Mouse (Mus musculus) heart, postnatal 4 days (tissue): ENCODE data around the gene Mstn. TPM values are rescaled to one million over a fixed set of nuclear protein-coding genes. Genes with fewer than 3 reads are reported as not detected.

ENCODE experiments used
- DNase-seq: peaks from one replicate; pipeline ENCODE4 v3.0.0; 2021
- total RNA-seq, 2 experiments: library from RNA; stranded (reverse); gene quantifications; 2 replicates each; pipeline ENCODE4 v1.2.3; 2021

The Mstn gene
- under 1 TPM; 0.21 to 0.54 TPM for total RNA-seq

- DNase-seq, result no peak
Observed at GRCm38 (mm10) chr1:53061340-53061739, at the start of gene Mstn. Mstn (plus strand) TSS chr1:53061640.

GRCm38 (mm10) chr1:53014716-53015115, 46.7 kb upstream of the Mstn start:
- DNase-seq, result no peak

GRCm38 (mm10) chr1:53015606-53016005, 45.8 kb upstream of the Mstn start:
- DNase-seq, result no peak

GRCm38 (mm10) chr1:53018746-53019505, 42.5 kb upstream of the Mstn start:
- no peak for DNase-seq

GRCm38 (mm10) chr1:53020079-53020478, 41.4 kb upstream of the Mstn start, which contains the start of gene 1700019D03Rik:
1700019D03Rik (minus strand) TSS chr1:53020179.
- DNase-seq, result no peak

GRCm38 (mm10) chr1:53032550-53032949, 28.9 kb upstream of the Mstn start:
- DNase-seq, result peak; percentile 5

GRCm38 (mm10) chr1:53037443-53037871, 24.0 kb upstream of the Mstn start:
- DNase-seq, result no peak

- no peak for DNase-seq
Observed at GRCm38 (mm10) chr1:53049763-53050427, 11.5 kb upstream of the Mstn start.

GRCm38 (mm10) chr1:53053087-53054022, 8.1 kb upstream of the Mstn start:
- DNase-seq, result peak; percentile 76

GRCm38 (mm10) chr1:53059106-53059505, 2.3 kb upstream of the Mstn start:
- no peak for DNase-seq

GRCm38 (mm10) chr1:53060499-53060898, 941 bp upstream of the Mstn start:
- no peak for DNase-seq

GRCm38 (mm10) chr1:53061871-53062608, 600 bp downstream of the Mstn start:
- no peak for DNase-seq

- DNase-seq, result no peak
Observed at GRCm38 (mm10) chr1:53063921-53064320, 2.5 kb downstream of the Mstn start.

- DNase-seq, result no peak
Observed at GRCm38 (mm10) chr1:53069726-53070514, 8.5 kb downstream of the Mstn start.

- DNase-seq, result no peak
Observed at GRCm38 (mm10) chr1:53070664-53071175, 9.3 kb downstream of the Mstn start.

GRCm38 (mm10) chr1:53076656-53077055, 15.2 kb downstream of the Mstn start:
- DNase-seq, result no peak

- DNase-seq, result no peak
Observed at GRCm38 (mm10) chr1:53079876-53080275, 18.4 kb downstream of the Mstn start.

GRCm38 (mm10) chr1:53080603-53081002, 19.2 kb downstream of the Mstn start:
- DNase-seq, result no peak

GRCm38 (mm10) chr1:53085256-53085655, 23.8 kb downstream of the Mstn start:
- DNase-seq, result no peak

GRCm38 (mm10) chr1:53085991-53086390, 24.6 kb downstream of the Mstn start:
- no peak for DNase-seq

- no peak for DNase-seq
Observed at GRCm38 (mm10) chr1:53093180-53093579, 31.7 kb downstream of the Mstn start.
